Mouse (Mus musculus) cerebellum, adult 9-10 months (tissue): Measurements from ENCODE around the gene Bpifa6.
"Not testable (repeated sequence)": the region's sequence is repeated elsewhere in the genome, so short reads cannot be mapped to it uniquely, and the experiment has no call there.

Experiments used
- DNase-seq: peaks from one replicate; pipeline ENCODE4 v3.0.0; 2022

Bpifa6 gene

DNA sequence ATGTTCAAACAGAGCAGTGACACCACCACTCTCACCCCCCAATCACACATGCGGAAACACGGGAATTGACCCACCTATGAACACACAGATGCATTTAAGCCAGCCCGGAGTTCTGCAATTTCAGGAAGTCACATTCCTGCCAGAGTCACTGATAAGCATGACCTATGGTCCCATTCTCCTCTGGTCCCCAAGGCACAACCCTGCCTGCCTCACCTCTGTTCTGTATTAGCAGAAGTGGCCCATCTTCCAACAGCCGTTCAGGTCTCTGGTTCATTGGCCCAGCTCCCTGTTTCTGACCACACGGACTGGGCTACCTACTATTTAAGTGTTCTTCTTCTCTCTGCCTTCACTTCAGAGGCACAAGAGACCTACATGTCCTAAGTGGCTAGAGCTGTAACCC lies at the start of gene Bpifa6:
TSS of gene Bpifa6 (plus strand) at position 364 of the 400 bp plus-strand sequence.
- no peak for DNase-seq

GRCm38 (mm10) chr2:153929871-153930413 lies 44.8 kb upstream of the Bpifa6 start:
- DNase-seq, result peak; percentile 63

- DNase-seq, result no peak
These were observed 43.6 kb upstream of the Bpifa6 start for GRCm38 (mm10) chr2:153931125-153931524.

GRCm38 (mm10) chr2:153933311-153933710 lies 41.4 kb upstream of the Bpifa6 start:
- DNase-seq, result no peak

GRCm38 (mm10) chr2:153935348-153935747 lies 39.4 kb upstream of the Bpifa6 start:
- no peak for DNase-seq

DNA sequence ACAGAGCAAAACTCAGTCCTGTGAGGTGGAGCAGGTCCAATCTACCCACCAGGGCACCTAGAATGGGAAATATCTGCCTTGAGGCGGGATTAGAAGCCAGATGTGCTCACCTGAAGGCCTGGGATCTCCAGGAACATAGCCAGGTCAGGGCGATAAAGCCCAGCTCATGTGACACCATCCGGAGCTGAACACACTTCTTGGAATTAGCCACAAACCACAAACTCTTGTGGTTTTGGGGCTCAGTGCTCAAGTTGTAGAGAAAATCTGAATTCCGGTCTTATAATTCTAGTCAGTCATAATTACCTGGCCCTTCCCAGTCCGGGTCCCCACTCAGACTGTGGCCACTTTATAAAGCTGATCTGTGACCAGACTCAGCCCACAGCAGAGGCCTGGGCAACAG lies 36.9 kb upstream of the Bpifa6 start, which contains the start of gene Bpifb4:
TSS of gene Bpifb4 (plus strand) at position 370 of the 400 bp plus-strand sequence.
- DNase-seq, result no peak

- peak; percentile 80 for DNase-seq
These were observed 31.2 kb upstream of the Bpifa6 start for GRCm38 (mm10) chr2:153943537-153943936.

DNA sequence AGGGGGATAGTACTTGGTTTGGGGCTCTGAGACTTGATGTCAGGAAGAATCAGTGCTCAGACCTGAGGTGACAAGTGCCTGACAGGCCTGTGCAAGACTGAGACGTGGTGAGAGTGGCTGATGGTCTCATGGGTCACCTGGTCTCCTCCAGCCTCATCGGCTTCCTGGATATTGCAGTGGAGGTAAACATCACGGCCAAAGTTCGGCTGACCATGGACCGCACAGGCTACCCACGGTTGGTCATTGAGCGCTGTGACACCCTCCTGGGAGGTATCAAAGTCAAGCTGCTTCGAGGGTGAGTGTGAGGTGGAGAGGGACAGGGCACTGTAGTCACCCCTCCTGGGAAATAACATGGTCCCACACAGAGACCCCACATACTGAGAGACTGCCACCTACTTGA lies 30.2 kb upstream of the Bpifa6 start:
- no peak for DNase-seq

DNA sequence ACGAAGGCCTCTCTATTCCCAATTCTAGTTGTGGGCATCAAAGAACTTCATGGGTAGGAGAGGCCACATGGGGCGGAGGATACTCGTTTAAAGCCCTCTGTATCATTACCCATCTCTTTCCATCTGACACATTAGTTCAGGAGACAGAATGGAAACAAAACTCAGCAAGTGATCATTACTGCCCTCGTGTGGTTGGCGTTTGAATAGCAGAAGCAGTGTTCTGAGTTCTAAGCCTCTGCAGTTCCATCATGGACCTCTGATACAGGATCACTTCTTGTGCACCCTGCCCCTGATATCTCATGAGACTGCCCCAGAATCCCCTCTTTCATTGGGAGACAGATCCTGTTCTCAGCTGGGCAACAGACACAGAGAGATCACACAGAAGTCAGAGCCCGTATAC lies 21.8 kb upstream of the Bpifa6 start:
- DNase-seq, result peak; percentile 82

DNA sequence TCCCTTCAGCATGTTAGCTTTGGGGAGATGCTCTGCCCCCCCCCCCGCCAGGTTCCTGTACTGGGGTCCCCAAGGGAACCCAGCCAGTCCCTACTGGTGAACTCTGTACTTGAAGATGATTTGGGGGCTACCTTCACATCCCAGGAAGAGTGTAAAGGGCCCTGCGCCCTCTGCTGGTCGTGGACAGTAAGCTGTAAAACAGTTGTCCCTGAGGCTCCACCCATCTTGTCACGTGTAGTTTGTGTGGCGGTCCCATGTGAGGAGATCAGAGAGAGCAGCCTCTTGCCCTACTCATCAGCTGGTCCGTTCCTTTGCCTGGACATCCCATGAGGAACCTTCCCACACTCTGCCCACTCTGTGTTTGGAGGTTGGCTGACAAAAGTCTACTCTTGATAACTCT lies 20.9 kb upstream of the Bpifa6 start:
- DNase-seq, result peak; percentile 27

GRCm38 (mm10) chr2:153962821-153963331 lies 11.9 kb upstream of the Bpifa6 start:
- peak; percentile 92 for DNase-seq

GRCm38 (mm10) chr2:153963334-153963733 lies 11.4 kb upstream of the Bpifa6 start:
- peak; percentile 99 for DNase-seq

GRCm38 (mm10) chr2:153970221-153970620 lies 4.5 kb upstream of the Bpifa6 start:
- peak; percentile 9 for DNase-seq

DNA sequence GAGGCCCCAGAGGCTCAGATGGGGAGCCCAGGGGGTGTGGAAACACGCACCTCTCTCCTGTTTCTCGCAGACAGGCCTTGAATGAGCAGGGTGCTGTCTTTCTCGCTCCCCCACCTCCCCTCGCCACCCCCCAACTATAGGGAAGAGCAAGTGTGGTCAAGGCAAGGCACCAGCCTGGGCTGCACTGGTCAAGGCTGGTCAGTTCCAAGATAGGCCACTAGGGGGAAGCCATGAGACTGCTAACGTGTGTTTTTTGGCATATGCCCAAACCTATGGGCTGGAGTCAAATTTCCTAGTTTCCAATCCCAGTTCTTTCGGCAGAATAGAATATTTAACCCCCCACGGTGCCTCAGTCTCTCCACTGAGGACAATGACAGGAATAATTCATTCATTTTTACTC lies 21.0 kb downstream of the Bpifa6 start:
- DNase-seq, result peak; percentile 86

- no peak for DNase-seq
These were observed 25.8 kb downstream of the Bpifa6 start for GRCm38 (mm10) chr2:154000501-154000900.

GRCm38 (mm10) chr2:154001056-154001455 lies 26.3 kb downstream of the Bpifa6 start:
- DNase-seq, result peak; percentile 7

DNA sequence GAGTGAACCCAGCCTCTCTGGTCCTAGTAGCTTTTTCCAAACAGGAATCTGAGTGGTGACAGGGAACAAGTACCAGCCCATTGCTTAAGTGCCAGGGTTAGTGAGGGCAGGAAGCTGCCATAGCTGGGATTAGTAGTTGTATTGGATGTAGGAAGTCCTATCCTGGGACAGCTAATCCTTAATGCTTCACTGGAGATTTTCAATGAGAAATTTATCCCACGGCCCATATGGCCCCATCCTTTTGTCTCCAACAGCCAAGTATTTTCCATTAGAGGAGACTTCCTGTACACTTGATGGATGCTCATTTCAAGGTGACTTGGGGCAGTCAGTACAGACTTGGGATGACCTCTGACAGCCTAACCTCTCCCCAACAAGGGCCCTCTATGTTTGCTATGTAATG lies 29.7 kb downstream of the Bpifa6 start:
- no peak for DNase-seq

DNA sequence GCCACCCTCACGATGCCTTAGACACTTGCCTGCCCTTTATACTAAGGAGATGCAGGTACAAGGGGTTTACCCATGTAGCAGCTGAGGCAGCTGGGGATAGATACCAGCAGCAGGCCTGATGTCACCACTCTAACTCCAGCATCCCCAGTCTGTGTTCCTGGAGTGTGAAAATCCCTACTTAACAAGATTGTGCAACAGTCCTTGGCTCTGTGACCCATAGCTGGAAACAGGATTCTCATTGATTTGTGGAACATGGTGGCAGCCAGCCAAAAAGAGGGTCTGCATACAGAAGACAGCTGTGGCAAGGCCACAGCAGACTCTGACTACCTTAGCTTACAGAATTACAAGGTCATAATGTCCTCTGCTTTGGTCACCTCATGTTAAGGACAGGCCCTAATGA lies 30.3 kb downstream of the Bpifa6 start:
- DNase-seq, result no peak

- DNase-seq, result no peak
These were observed 31.0 kb downstream of the Bpifa6 start for GRCm38 (mm10) chr2:154005734-154006133.

DNA sequence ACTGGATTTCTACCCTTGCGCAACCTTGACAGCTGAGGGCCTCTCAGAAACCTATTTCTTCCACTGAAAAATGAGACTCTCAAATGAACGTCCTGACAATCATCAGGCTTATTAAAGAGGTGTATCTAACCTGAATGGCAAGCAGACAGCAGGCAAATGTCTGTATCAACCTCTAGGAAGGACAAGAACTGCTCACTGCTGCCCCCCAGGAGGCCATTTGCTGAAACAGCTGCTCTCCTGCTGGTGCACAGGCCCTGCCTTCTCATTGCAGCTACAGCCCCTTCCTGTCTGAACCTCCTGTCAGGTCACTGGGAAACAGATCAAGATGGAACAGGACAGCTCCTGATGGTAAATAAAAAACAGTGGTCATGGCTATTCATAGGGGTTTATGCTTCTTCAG lies 31.6 kb downstream of the Bpifa6 start:
- DNase-seq, result no peak

GRCm38 (mm10) chr2:154007381-154007780 lies 32.6 kb downstream of the Bpifa6 start:
- no peak for DNase-seq

GRCm38 (mm10) chr2:154007965-154008364 lies 33.2 kb downstream of the Bpifa6 start, which contains the start of gene Bpifa2:
TSS of gene Bpifa2 (plus strand) at chr2:154008265.
- no peak for DNase-seq

DNA sequence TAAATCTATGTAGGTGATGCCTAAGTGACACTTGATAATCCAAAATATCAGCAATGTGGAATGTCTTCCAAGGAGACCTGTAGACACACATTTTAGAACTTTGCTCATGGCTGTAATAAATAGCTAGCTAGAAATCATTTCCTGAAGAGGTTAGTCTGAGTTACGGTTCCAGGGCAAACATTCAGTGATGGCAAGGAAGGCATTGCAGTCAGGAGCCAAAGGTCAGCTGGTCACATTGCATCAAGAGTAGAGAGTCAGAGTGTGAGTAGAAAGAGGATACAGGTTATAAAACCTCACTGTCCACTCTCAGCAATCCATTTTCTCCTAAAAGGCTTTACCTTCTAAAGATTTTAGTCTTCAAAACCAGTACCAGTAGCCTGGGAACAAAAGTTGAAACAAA lies 43.2 kb downstream of the Bpifa6 start:
- no peak for DNase-seq

- DNase-seq, result not testable (repeated sequence)
These were observed 49.9 kb downstream of the Bpifa6 start for GRCm38 (mm10) chr2:154024676-154025075.

- DNase-seq, result peak; percentile 72
These were observed 64.2 kb downstream of the Bpifa6 start for GRCm38 (mm10) chr2:154038932-154039331.
